Mouse (Mus musculus) retina, adult 2 months (tissue): ENCODE results near the gene Nr3c2.

Experiments used
- DNase-seq: peaks from one replicate; pipeline ENCODE4 v3.0.0-alpha.2; 2012; ENCODE audit warnings: low read depth, low spot score

Nr3c2 gene

DNA sequence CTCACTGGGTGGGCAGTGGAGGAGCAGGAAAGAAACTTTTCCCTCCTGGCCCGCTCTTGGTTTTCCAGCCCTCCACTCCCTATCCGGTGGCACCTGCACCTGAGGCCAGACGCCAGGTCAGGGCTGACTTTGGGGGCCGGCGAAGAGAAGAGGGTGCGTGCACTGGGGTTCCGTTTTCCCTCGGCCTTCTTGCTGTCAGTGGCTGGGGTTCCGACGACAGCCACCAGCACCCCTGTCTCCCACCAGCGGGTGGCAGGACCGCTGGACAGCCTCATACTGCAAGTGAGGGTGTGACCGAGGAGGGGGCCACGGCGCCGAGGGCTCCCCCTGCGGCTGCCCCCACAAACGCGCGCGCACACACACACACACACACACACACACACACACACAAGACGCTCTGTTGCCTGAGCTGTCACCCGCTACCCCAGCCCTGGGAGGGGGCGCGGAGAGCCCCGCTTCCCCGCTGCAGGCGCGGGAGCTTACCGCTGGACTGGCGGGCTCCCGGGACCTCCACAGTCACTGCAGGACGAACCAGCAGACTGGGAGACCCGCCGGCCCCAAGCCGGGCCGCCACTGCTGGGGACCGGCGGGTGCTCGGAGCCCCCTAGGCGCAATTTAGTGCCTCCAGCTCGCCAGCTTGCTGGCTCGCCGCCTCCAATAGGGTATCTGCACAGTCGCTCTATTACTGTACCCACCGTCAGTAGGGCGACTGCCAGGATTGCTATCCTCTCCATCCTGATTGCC, at the start of gene Nr3c2:
Nr3c2 (plus strand) TSS at position 32 of the 744 bp plus-strand sequence.
- DNase-seq = peak; percentile 15

DNA sequence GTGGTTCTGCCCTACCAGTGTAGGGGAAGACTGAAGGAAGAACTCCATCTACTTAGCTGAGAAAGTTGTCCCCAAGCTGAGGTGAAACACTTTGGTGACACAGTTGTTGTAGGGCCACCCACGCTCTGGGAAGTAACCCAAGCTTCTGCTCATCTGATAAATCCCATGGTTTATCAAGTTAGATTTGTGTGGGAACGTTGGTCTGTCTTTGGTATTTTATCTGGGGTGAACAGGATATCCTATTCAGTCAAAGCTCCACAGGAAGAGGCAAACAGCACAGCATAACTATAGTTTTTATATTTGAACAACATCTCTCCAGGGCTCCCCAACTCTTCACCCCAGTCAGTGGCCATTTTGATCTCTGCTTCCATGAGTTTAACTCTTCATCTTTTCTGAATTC, 40.7 kb upstream of the Nr3c2 start:
- DNase-seq = no peak

DNA sequence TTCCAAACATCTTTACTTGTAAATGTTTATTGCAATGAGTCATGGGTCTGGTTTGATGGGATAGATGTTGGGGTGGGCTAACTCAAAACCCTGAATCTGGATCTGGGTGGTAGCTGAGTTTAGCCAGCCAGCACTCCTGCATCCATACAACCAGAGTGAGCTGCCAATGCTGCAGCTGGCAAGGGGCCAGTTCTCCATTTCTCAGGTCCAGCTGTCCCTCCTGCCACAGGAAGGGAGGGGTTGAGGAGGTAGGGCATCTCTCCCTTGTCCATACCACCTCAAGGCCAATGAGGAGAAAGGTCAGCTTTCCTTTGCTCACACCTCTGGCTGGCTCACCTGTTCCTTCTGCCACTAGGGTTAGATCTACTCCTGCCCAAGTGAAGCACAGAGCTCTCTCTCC, 39.5 kb upstream of the Nr3c2 start:
- DNase-seq = no peak

GRCm38 (mm10) chr8:76863066-76863465, 36.2 kb upstream of the Nr3c2 start:
- no peak for DNase-seq

DNA sequence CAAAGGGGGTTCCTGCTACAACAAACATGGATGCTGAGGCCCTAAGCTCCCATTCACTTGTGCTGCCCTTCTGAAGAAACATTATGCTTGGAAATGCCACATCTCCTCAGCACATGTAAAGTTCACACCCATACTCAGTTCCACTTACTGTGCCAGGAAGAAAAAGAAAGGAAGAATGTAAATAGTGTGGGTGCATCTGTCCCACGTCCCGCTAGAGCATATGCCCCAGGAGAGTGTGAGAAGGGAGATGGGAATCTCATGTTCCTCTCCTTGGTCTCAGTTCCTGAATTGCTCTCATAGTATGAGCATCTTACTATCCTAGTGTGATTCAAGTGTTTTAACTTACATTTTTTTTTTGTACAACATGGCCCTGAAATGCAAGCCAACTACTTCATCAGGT, 22.4 kb upstream of the Nr3c2 start:
- no peak for DNase-seq

DNA sequence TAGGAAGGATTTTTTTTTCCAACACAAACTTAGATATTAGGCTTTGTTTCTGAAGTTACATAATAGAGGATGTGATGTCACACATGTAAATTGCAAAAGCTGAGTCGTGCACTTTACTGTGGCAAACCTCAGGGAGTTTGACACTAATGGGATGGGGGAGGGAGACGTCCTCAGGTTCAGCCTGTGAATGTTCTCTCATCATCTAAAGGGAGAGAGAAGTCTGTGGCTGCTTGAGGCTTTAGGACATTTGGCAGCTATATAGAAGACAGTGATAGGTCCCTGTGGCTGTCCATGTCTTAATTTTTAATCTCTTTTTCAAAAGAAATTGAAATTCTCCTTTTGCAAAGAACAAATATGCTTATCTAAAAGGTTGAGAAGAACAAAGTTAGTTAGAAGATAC, 2.2 kb upstream of the Nr3c2 start:
- DNase-seq = no peak

- peak; percentile 75 for DNase-seq
These were observed 376 bp upstream of the Nr3c2 start for GRCm38 (mm10) chr8:76898721-76899410.

- peak; percentile 33 for DNase-seq
These were observed 1.2 kb downstream of the Nr3c2 start for GRCm38 (mm10) chr8:76900155-76901141.

DNA sequence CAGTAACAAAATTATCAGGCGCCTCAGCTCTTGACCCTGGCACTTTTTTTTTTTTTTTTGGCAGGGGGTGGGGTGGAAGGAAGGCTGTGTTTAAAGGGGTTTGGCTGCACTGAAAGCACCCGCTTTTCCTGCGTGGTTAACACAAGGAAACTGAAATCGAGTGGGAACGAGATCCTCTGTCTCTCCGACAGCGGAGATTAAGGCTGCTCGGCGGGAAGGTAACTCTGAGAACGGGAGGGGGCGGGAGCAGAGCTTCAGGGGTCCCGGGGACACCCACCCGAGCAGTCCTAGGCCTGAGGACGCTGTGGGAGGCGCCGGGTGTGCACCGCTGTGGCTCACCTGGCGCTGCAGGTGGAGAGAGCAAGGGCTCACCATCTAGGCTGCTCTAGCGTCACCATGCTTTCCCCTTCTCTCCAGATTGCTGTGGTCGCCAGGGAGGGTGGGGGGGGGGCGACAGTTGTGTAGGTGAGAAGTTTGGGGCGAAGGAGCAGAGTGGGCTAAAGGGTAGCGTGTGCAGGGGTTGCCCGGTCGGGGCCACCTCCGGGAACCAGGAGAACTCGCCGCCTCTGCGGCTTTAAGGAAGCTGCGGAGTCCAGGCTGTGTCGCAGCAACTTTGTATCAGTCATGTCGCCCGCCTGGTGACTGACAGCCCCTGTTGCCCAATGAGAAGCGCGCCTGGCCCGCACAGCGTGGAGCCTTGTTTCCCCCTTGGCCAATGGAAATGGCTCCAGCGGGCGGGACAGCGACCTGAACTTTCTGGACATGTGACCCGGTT, 2.4 kb downstream of the Nr3c2 start:
- DNase-seq = peak; percentile 97

- DNase-seq = no peak
These were observed 3.2 kb downstream of the Nr3c2 start for GRCm38 (mm10) chr8:76902205-76903078.

- no peak for DNase-seq
These were observed 12.0 kb downstream of the Nr3c2 start for GRCm38 (mm10) chr8:76911206-76911605.

- DNase-seq = no peak
These were observed 13.4 kb downstream of the Nr3c2 start for GRCm38 (mm10) chr8:76912678-76913077.

DNA sequence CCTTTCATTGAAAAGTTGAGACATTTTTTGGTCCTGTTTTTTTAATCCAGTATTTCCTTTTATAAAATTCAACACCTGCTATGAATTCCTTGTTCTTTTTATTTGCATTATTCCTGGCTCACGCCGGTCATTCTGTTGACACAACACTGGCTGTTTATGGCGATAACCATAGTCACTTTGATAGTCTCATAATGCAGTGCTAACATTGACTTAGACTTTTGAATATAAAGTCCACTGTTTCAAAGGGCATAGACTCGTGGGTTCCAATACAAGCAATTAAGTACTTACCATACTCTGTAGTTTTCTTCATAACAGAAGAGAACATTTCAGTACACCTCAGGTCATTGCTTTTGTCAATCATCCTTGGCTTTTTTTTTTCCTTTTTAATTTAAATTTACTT, 14.0 kb downstream of the Nr3c2 start:
- DNase-seq = no peak

- no peak for DNase-seq
These were observed 16.0 kb downstream of the Nr3c2 start for GRCm38 (mm10) chr8:76915260-76915659.

DNA sequence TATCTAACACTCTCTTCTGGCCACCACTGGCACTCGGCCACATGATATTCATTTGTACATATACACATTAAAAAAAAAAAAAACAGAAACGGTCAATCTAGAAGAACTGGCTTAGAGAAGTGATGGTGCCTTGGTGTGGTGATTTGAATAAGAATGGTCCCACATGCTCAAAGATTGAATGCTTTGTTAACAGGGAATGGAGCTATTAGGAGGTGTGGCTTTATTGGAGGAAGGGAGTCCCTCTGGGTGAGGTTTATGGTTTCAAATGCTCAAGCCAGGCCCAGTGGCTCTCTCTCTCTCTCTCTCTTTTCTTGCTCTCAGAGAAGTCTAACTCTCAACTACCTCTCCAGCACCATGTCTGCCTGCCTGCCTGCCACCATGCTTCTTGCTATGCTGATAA, 20.3 kb downstream of the Nr3c2 start:
- DNase-seq = no peak

GRCm38 (mm10) chr8:76924150-76924549, 24.9 kb downstream of the Nr3c2 start:
- DNase-seq = no peak

GRCm38 (mm10) chr8:76928326-76928725, 29.1 kb downstream of the Nr3c2 start:
- no peak for DNase-seq

DNA sequence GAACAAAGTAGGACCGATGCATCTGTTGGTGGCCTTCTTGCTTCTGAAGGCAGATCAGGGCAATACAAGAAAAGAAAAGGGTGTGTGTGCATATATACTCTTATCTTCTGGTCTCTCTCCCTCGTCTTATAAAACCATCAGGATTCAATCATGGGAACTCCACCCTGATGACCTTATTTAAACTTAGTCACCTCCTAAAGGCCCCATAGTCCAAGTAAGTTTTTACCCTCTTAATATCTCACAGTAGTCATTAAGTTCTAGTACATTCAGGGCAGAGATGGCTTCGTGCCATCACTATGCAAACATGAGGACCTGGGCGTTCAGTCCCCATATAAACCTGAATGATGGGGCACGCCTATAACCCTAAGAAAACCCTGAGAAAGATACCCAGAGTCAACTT, 29.6 kb downstream of the Nr3c2 start:
- no peak for DNase-seq

- DNase-seq = no peak
These were observed 65.8 kb downstream of the Nr3c2 start for GRCm38 (mm10) chr8:76965046-76965445.

DNA sequence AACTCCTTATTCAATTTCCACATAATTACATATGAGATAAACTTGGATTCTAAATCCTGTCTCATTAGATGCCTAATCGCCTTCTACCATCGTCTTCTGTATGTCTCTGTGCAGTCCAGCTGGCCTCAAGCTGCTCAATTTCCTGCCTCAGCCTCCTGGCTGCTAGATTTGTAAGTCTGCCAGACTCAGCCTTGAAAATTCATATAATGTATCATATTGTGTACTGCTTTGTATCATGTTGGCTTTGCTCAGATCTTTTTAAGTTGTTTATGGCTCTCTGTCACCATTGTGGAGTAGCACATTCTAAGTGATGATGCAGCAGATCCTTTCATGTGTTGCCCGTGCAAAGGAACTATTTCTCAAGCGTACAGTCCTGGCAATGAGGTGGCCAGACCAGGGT, 71.9 kb downstream of the Nr3c2 start:
- DNase-seq = no peak
